In the genomic region with DNA sequence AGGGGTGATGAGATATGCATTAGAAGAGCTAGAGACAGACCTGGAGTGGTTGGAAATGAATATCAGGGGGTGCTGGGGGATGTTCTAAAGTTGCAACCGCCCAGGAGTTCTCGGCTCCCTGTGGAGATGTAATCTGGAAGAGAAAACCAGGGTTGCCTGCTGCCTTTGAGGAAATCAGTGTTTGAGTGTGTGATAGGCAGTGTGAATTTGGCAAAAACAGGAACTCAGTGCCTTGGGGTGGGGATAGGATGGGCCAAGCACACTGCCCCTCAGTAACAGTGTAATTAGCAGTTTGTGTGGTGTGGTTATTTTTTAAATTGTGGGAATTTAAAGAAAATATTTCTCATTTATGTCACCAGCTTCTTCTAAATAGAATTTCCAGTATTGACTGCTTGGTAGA, we compare ENCODE assay signal across 8 mouse cellular contexts.
DNase-seq lines count a peak whose midpoint lies in the region; ATAC-seq lines count a peak whose summit lies in the region.
"Had no signal": no experiment of that assay in that cellular context is flagged by ENCODE, and none has a peak within 500 bp of the region (broad histone marks: within the 10 kb centered on the region; RNA-seq: fewer than 3 reads in every experiment).

No protein-coding gene starts in this region.

- peak overlapping the region; percentile 14; the same call in 1 of the 2 replicates for H3K4me3 ChIP-seq in heart, embryonic 13.5 days
- H3K4me3 ChIP-seq in midbrain, embryonic 13.5 days (replicated peaks) = no peak overlapping the region
- no peak overlapping the region for H3K4me3 ChIP-seq in midbrain, embryonic 11.5 days (ENCODE audit: low read depth, low read length)
- H3K4me3 ChIP-seq in limb, embryonic 15.5 days = no peak overlapping the region
- H3K4me3 ChIP-seq: liver, embryonic 15.5 days had no signal

- peaks cover 80% of the 10 kb centered on the region for H3K4me1 ChIP-seq in heart, embryonic 13.5 days
- H3K4me1 ChIP-seq in midbrain, embryonic 13.5 days (replicated peaks) = peaks cover 51% of the 10 kb centered on the region
- peaks cover 25% of the 10 kb centered on the region for H3K4me1 ChIP-seq in midbrain, embryonic 11.5 days (ENCODE audit: control insufficient read depth, insufficient read depth, low read length)
- peaks cover 50% of the 10 kb centered on the region for H3K4me1 ChIP-seq in limb, embryonic 15.5 days

- no peaks in the 10 kb centered on the region for H3K36me3 ChIP-seq in heart, embryonic 13.5 days
- no peaks in the 10 kb centered on the region for H3K36me3 ChIP-seq in midbrain, embryonic 13.5 days
- H3K36me3 ChIP-seq in midbrain, embryonic 11.5 days (ENCODE audit: control insufficient read depth, insufficient read depth, low read length) = no peaks in the 10 kb centered on the region
- H3K36me3 ChIP-seq in limb, embryonic 15.5 days = no peaks in the 10 kb centered on the region
- H3K36me3 ChIP-seq: liver, embryonic 15.5 days had no signal

- H3K27me3 ChIP-seq in heart, embryonic 13.5 days (replicated peaks) = no peaks in the 10 kb centered on the region
- H3K27me3 ChIP-seq in midbrain, embryonic 13.5 days = no peaks in the 10 kb centered on the region
- H3K27me3 ChIP-seq in midbrain, embryonic 11.5 days (ENCODE audit: control insufficient read depth, insufficient read depth, low read length) = no peaks in the 10 kb centered on the region
- H3K27me3 ChIP-seq in limb, embryonic 15.5 days = 0 out of 2 replicates have a peak, but pooled peaks cover 10% of the 10 kb centered on the region

- no peaks in the 10 kb centered on the region for H3K9me3 ChIP-seq in heart, embryonic 13.5 days
- no peaks in the 10 kb centered on the region for H3K9me3 ChIP-seq in midbrain, embryonic 13.5 days
- H3K9me3 ChIP-seq in midbrain, embryonic 11.5 days (ENCODE audit: control insufficient read depth, low read length) = no peaks in the 10 kb centered on the region
- H3K9me3 ChIP-seq in limb, embryonic 15.5 days = no peaks in the 10 kb centered on the region
- H3K9me3 ChIP-seq: liver, embryonic 15.5 days had no signal

- peak overlapping the region; percentile 55 for H3K4me2 ChIP-seq in heart, embryonic 13.5 days
- no peak overlapping the region for H3K4me2 ChIP-seq in midbrain, embryonic 13.5 days (replicated peaks)
- no peak overlapping the region for H3K4me2 ChIP-seq in midbrain, embryonic 11.5 days
- no peak overlapping the region for H3K4me2 ChIP-seq in limb, embryonic 15.5 days
- H3K4me2 ChIP-seq: liver, embryonic 15.5 days had no signal

- no peak for DNase-seq in heart, postnatal 25 days (ENCODE audit: low spot score)
- DNase-seq in midbrain, embryonic 11.5 days (ENCODE audit: low spot score, missing footprints) = no peak
- no peak for DNase-seq in adrenal gland, postnatal 14 days

- peak overlapping the region; percentile 99 for H3K27ac ChIP-seq in heart, embryonic 13.5 days (replicated peaks)
- peak overlapping the region; percentile 35 for H3K27ac ChIP-seq in midbrain, embryonic 13.5 days
- no peak overlapping the region for H3K27ac ChIP-seq in midbrain, embryonic 11.5 days (ENCODE audit: low read depth, low read length)
- peak overlapping the region; percentile 65; the same call in 1 of the 2 replicates for H3K27ac ChIP-seq in limb, embryonic 15.5 days
- H3K27ac ChIP-seq: liver, embryonic 15.5 days had no signal

- intact Hi-C loops in heart, postnatal 25 days (cut with DNase I) = loop anchor here (5.0 kb wide), 1 partner anchor 40 kb away; no protein-coding TSS in a partner anchor

- peak overlapping the region; percentile 74 for H3K9ac ChIP-seq in heart, embryonic 13.5 days
- no peak overlapping the region for H3K9ac ChIP-seq in midbrain, embryonic 13.5 days (replicated peaks)
- no peak overlapping the region for H3K9ac ChIP-seq in midbrain, embryonic 11.5 days (ENCODE audit: low read length)
- no peak overlapping the region for H3K9ac ChIP-seq in limb, embryonic 15.5 days
- H3K9ac ChIP-seq: liver, embryonic 15.5 days had no signal

- 14% methylated on average over 2 of the region's 2 CpGs for WGBS in heart, embryonic 13.5 days
- 32% methylated on average over 2 of the region's 2 CpGs for WGBS in midbrain, embryonic 13.5 days
- 15% methylated on average over 2 of the region's 2 CpGs for WGBS in midbrain, embryonic 11.5 days
- WGBS in limb, embryonic 15.5 days = 37% methylated on average over 2 of the region's 2 CpGs

- no peak for ATAC-seq in heart, embryonic 13.5 days (ENCODE audit: extremely low read depth, insufficient number of reproducible peaks, low FRiP score, low TSS enrichment)
- no peak for ATAC-seq in midbrain, embryonic 13.5 days
- ATAC-seq in midbrain, embryonic 11.5 days (ENCODE audit: low FRiP score) = no peak
- ATAC-seq in limb, embryonic 15.5 days (ENCODE audit: insufficient number of reproducible peaks, low FRiP score, low TSS enrichment, low read depth) = no peak
- ATAC-seq in cerebellum, adult (ENCODE audit: insufficient number of reproducible peaks, low FRiP score, low TSS enrichment) = no peak
